Mouse (Mus musculus) left cerebral cortex, adult 18-20 months (tissue): ENCODE measurements at regions not wholly inside any gene's neighbourhood (a gene's known extent, or its start where the extent isn't known, plus 50 kb on each side); places are given as distances from the start of the nearest gene placed in this dataset.

Experiments used
- DNase-seq, 2 experiments: peaks; one replicate each; pipeline ENCODE4 v3.0.0; 2021 to 2022; ENCODE audit warnings: low spot score in 2 of 2, mixed read lengths in 1 of 2

DNA sequence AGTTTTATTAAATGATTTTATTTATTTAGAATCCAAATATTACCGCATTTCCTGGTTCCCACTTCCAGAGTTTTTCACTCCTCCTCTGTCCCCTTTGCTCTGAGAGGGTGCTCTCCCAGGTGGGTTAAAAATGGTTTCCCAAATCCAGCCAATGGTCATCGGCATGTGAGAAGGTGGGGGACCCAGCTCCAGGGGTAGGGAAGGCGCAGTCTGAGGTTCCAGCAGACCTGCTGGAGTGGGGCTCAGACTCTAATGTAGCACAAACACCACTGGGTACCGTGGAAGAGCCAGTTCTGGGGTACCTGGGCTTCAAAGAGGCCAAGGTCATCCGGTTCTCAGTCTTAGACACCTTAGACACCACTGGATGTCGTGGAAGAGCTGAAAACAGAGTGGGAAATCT, 875.6 kb downstream of the Fscb start:
- no peak for DNase-seq

GRCm38 (mm10) chr12:63554672-63555071, 919.8 kb downstream of the Fscb start:
- DNase-seq = no peak

DNA sequence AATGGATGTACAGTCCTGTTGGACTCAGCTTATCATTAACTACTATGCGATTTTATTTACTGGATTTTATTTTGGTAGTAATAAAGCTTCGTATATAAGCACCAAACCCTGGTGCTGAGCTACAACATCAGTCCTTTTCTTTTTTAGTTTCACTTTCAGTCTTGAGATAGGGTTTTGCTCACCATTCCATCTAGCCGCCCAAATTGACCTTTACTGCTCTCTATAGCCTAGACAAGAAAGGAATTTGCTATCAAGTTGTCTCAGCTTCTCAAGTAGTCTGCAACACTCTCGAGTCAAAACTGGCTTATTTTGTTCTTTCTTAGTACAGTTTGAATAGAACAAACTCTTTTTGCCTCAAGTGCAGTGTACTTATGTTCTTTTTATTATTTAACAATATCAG, 921.7 kb downstream of the Fscb start:
- no peak for DNase-seq

- DNase-seq = peak; percentile 10 to 17
These were observed 940.4 kb downstream of the Fscb start for GRCm38 (mm10) chr12:63534084-63534483.

DNA sequence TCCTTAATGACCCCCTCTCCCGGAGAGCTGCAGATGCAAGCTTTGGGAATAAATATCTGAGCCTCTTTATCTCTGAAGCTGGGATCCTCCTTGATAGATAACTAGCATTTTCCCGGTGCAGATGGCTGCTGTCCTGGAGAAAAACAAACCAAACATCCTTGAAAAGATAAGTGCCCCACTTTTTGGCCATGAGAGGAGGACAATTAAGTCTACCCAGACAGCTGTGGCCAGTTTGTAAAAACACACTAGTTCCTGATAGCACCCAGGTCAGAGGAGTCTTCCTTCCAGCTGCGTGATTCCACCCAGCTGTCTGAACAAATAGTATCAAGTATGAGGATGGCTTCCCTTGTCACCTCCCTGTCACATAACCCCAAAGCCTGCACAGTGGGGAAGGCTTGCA, 970.7 kb downstream of the Fscb start:
- no peak for DNase-seq

DNA sequence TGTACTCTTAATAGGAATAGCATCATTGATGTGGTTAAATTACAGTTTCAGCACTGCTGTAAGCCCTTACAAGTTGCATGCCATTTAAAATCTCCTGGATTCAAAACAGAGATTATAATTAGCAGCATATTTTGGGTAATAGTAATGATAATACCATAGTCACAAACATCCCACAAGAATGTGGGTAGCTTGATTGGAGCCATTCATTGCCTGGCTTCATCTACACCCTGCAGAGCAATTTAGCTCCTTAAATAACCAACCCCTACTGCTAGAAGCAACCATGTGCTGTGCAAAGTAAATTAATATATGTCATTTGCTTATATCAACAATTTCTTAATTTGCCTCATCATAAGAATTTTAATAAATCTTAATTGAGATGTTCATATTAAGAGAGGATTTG, 984.1 kb downstream of the Fscb start:
- no peak for DNase-seq

DNA sequence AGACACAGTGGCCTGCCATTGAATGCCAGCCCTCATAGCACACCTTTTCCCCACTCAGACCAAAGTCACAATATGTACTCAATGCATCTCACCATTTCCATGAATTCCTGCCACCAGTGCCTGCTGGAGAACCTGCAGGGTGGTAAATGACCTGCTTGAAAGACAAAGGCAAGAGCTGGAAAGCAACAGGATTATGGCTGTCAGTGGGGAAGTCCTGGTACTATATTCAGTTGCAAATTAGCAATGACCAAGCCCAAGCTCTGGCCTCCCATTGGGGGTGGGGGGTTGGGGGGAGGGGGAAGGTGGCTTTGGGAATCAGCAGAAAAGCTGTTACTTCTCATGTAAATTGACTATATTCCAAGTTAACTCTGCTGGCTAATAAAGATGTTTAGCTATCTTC, 990.4 kb downstream of the Fscb start:
- no peak for DNase-seq

DNA sequence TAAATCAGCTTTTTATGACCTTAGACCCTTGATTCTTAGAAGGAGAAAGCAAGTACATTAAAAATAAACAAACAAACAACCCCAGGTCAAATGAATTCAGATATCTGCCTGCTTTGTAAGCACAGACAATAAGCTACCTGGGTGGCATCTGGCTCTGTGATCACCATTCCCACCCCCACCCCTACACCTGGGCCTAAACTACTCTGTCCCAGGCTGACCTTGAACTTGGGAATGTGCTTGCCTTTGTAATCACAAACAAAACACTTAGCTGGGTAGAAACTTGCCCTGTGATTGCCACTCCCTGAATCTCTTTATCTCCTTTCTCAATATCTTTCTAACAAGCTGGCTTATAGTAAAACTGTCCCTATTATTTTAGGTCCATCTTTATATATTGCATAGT, 1005.6 kb downstream of the Fscb start:
- DNase-seq = no peak
